Mouse (Mus musculus) kidney, postnatal 0 days (tissue): ENCODE data around the gene Tcf25. TPM values are rescaled to one million over a fixed set of nuclear protein-coding genes. Genes with fewer than 3 reads are reported as not detected.

Experiments
- ATAC-seq: fragments of 200-750 bp; cut with Nextera tagmentation; replicated peaks from 2 replicates; pipeline ENCODE4 v1.8.0; 2017; ENCODE audit warnings: low read depth, moderate number of reproducible peaks, moderate TSS enrichment, moderate library complexity; ENCODE audit not compliant: low FRiP score
- DNase-seq: peaks from one replicate; pipeline ENCODE4 v3.0.0-alpha.2; 2016; ENCODE audit warnings: low spot score
- H3K27ac ChIP-seq: fragments of 300-500 bp; sonication (generic); 2 replicates; pipeline ENCODE4 v1.5.1; 2014; ENCODE audit warnings: mild to moderate bottlenecking
- H3K27me3 ChIP-seq: fragments of 300-500 bp; sonication (generic); 2 replicates; pipeline ENCODE4 v1.6.1; 2014; ENCODE audit warnings: low read length, mixed read lengths; ENCODE audit not compliant: insufficient read depth
- H3K36me3 ChIP-seq: fragments of 300-500 bp; sonication (generic); 2 replicates; pipeline ENCODE4 v1.6.1; 2014; ENCODE audit warnings: low read length, mixed read lengths; ENCODE audit not compliant: insufficient read depth
- H3K4me1 ChIP-seq: fragments of 300-500 bp; sonication (generic); replicated peaks from 2 replicates; pipeline ENCODE4 v1.6.1; 2014; ENCODE audit warnings: antibody characterized with exemption, low read length, mixed read lengths; ENCODE audit not compliant: insufficient read depth
- H3K4me2 ChIP-seq: fragments of 300-500 bp; sonication (generic); 2 replicates; pipeline ENCODE4 v1.6.1; 2014; ENCODE audit warnings: mild to moderate bottlenecking, low read length, moderate library complexity, mixed read lengths
- H3K4me3 ChIP-seq: fragments of 300-500 bp; sonication (generic); replicated peaks from 2 replicates; pipeline ENCODE4 v1.5.1; 2014; ENCODE audit warnings: low read depth, low read length
- H3K9ac ChIP-seq: fragments of 300-500 bp; sonication (generic); 2 replicates; pipeline ENCODE4 v1.6.1; 2014; ENCODE audit warnings: low read depth, low read length
- H3K9me3 ChIP-seq: fragments of 300-500 bp; sonication (generic); replicated peaks from 2 replicates; pipeline ENCODE4 v1.6.1; 2016; ENCODE audit warnings: low read length, inconsistent platforms, mixed read lengths
- CTCF ChIP-seq: IDR thresholded peaks from 2 replicates; pipeline ENCODE4 v1.5.1; 2016; ENCODE audit warnings: antibody characterized with exemption, low read depth, mild to moderate bottlenecking, moderate library complexity
- WGBS: fragments of 180-500 bp; shearing (Covaris S2); extraction: QIAGEN DNeasy Blood & Tissue Kit; methylation state at CpG from one replicate; pipeline ENCODE4 v1.1.7; 2014; 5-methylcytosine and 5-hydroxymethylcytosine counted together
- polyA plus RNA-seq: library from polyadenylated mRNA; unstranded; fragments of >200 nt; fragmentation: Nextera tagmentation; extraction: Ambion mirVana; gene quantifications from 2 replicates; pipeline ENCODE4 v1.2.1, GENCODE M21; 2015

Tcf25 gene
- polyA plus RNA-seq, 1 experiment from 2014 or later, result 170 TPM

- ATAC-seq (no peak), DNase-seq (peak; percentile 17)
- Histone ChIP-seq H3K36me3 (no peaks in the 10 kb centered on the region), H3K27me3 (peaks cover 29% of the 10 kb centered on the region), H3K4me1 (no peaks in the 10 kb centered on the region), H3K27ac (no peak overlapping the region), H3K4me3 (no peak overlapping the region), H3K9me3 (no peaks in the 10 kb centered on the region), H3K9ac (no peak overlapping the region), H3K4me2 (no peak overlapping the region)
- peak; percentile 52 for TF ChIP-seq CTCF
- 80% methylated on average over 8 of the region's 8 CpGs for WGBS
Measured at GRCm38 (mm10) chr8:123415967-123416943, 42.7 kb downstream of the Tcf25 start.

GRCm38 (mm10) chr8:123416944-123417555, 43.5 kb downstream of the Tcf25 start:
- Histone ChIP-seq H3K27ac (no peak overlapping the region), H3K4me1 (no peaks in the 10 kb centered on the region; the same call in 1 of the 2 replicates), H3K4me3 (no peak overlapping the region), H3K9ac (no peak overlapping the region), H3K36me3 (no peaks in the 10 kb centered on the region), H3K27me3 (peaks cover 21% of the 10 kb centered on the region), H3K4me2 (no peak overlapping the region), H3K9me3 (no peaks in the 10 kb centered on the region)
- DNase-seq (no peak), ATAC-seq (no peak)
- 74% methylated on average over 8 of the region's 8 CpGs for WGBS
- no peak for TF ChIP-seq CTCF

GRCm38 (mm10) chr8:123419711-123420110, 46.2 kb downstream of the Tcf25 start:
- WGBS, result 91% methylated on average over 4 of the region's 4 CpGs
- H3K27me3 ChIP-seq, result no peaks in the 10 kb centered on the region
- H3K4me1 ChIP-seq, result no peaks in the 10 kb centered on the region; the same call in 1 of the 2 replicates
- DNase-seq (no peak), ATAC-seq (no peak)
- no peaks in the 10 kb centered on the region for H3K36me3 ChIP-seq
- no peak overlapping the region for H3K9ac ChIP-seq
- H3K27ac ChIP-seq, result no peak overlapping the region
- H3K9me3 ChIP-seq, result no peaks in the 10 kb centered on the region
- no peak overlapping the region for H3K4me2 ChIP-seq
- TF ChIP-seq CTCF, result no peak
- H3K4me3 ChIP-seq, result no peak overlapping the region

GRCm38 (mm10) chr8:123420525-123421281, 47.1 kb downstream of the Tcf25 start:
- Histone ChIP-seq H3K36me3 (no peaks in the 10 kb centered on the region), H3K4me1 (no peaks in the 10 kb centered on the region; the same call in 1 of the 2 replicates), H3K27me3 (no peaks in the 10 kb centered on the region), H3K9me3 (no peaks in the 10 kb centered on the region), H3K27ac (no peak overlapping the region), H3K4me3 (no peak overlapping the region), H3K9ac (no peak overlapping the region), H3K4me2 (no peak overlapping the region)
- no peak for DNase-seq
- ATAC-seq, result no peak
- WGBS, result 92% methylated on average over 34 of the region's 34 CpGs
- no peak for TF ChIP-seq CTCF

- H3K9me3 ChIP-seq, result no peaks in the 10 kb centered on the region
- ATAC-seq, result no peak
- no peak overlapping the region for H3K4me2 ChIP-seq
- H3K4me3 ChIP-seq, result no peak overlapping the region
- H3K27ac ChIP-seq, result no peak overlapping the region
- H3K4me1 ChIP-seq, result no peaks in the 10 kb centered on the region; the same call in 1 of the 2 replicates
- 76% methylated on average over 19 of the region's 19 CpGs for WGBS
- no peak for DNase-seq
- H3K36me3 ChIP-seq, result no peaks in the 10 kb centered on the region
- no peak overlapping the region for H3K9ac ChIP-seq
- TF ChIP-seq CTCF, result no peak
- H3K27me3 ChIP-seq, result no peaks in the 10 kb centered on the region
Measured at GRCm38 (mm10) chr8:123421325-123421724, 47.8 kb downstream of the Tcf25 start.
